Mouse (Mus musculus) kidney, embryonic 14.5 days (tissue): ENCODE data around the gene Unc5a. TPM values are rescaled to one million over a fixed set of nuclear protein-coding genes. Genes with fewer than 3 reads are reported as not detected.
A peak's percentile ranks its signal among the peaks of the same experiment; 100 is the strongest.

Experiments used
- ATAC-seq: fragments of 200-750 bp; cut with Nextera tagmentation; 2 replicates; pipeline ENCODE4 v1.8.0; 2017; ENCODE audit warnings: moderate number of reproducible peaks, mild to moderate bottlenecking, moderate TSS enrichment, moderate library complexity; ENCODE audit not compliant: low FRiP score, low TSS enrichment
- H3K27ac ChIP-seq: fragments of 300-500 bp; sonication (generic); 2 replicates; pipeline ENCODE4 v1.5.1; 2014; ENCODE audit warnings: low read depth, mild to moderate bottlenecking, low read length, moderate library complexity, mixed read lengths
- H3K27me3 ChIP-seq: fragments of 300-500 bp; sonication (generic); 2 replicates; pipeline ENCODE4 v1.6.1; 2014; ENCODE audit warnings: mild to moderate bottlenecking, low read length; ENCODE audit not compliant: control insufficient read depth, insufficient read depth
- H3K36me3 ChIP-seq: fragments of 300-500 bp; sonication (generic); 2 replicates; pipeline ENCODE4 v1.6.1; 2014; ENCODE audit warnings: low read length, mixed read lengths; ENCODE audit not compliant: control insufficient read depth, insufficient read depth
- H3K4me1 ChIP-seq: fragments of 300-500 bp; sonication (generic); 2 replicates; pipeline ENCODE4 v1.6.1; 2014; ENCODE audit warnings: low read length, mixed read lengths; ENCODE audit not compliant: control insufficient read depth, insufficient read depth
- H3K4me2 ChIP-seq: fragments of 300-500 bp; sonication (generic); replicated peaks from 2 replicates; pipeline ENCODE4 v1.6.1; 2014; ENCODE audit warnings: low read depth, mild to moderate bottlenecking, low read length
- H3K4me3 ChIP-seq: fragments of 300-500 bp; sonication (generic); 2 replicates; pipeline ENCODE4 v1.5.1; 2014; ENCODE audit warnings: mild to moderate bottlenecking, low read length
- H3K9ac ChIP-seq: fragments of 300-500 bp; sonication (generic); 2 replicates; pipeline ENCODE4 v1.6.1; 2014; ENCODE audit warnings: low read depth, mild to moderate bottlenecking, low read length, moderate library complexity
- H3K9me3 ChIP-seq: fragments of 300-500 bp; sonication (generic); 2 replicates; pipeline ENCODE4 v1.6.1; 2016; ENCODE audit warnings: low read length; ENCODE audit not compliant: control insufficient read depth
- WGBS: fragments of 180-500 bp; shearing (Covaris S2); extraction: QIAGEN DNeasy Blood & Tissue Kit; methylation state at CpG from one replicate; pipeline ENCODE4 v1.1.7; 2014; 5-methylcytosine and 5-hydroxymethylcytosine counted together
- polyA plus RNA-seq: library from polyadenylated mRNA; unstranded; fragments of >200 nt; fragmentation: Nextera tagmentation; extraction: Ambion mirVana; gene quantifications from 2 replicates; pipeline ENCODE4 v1.2.1, GENCODE M21; 2014

Gene Unc5a
- polyA plus RNA-seq: 2.1 and 2.5 TPM in 2 replicates

DNA sequence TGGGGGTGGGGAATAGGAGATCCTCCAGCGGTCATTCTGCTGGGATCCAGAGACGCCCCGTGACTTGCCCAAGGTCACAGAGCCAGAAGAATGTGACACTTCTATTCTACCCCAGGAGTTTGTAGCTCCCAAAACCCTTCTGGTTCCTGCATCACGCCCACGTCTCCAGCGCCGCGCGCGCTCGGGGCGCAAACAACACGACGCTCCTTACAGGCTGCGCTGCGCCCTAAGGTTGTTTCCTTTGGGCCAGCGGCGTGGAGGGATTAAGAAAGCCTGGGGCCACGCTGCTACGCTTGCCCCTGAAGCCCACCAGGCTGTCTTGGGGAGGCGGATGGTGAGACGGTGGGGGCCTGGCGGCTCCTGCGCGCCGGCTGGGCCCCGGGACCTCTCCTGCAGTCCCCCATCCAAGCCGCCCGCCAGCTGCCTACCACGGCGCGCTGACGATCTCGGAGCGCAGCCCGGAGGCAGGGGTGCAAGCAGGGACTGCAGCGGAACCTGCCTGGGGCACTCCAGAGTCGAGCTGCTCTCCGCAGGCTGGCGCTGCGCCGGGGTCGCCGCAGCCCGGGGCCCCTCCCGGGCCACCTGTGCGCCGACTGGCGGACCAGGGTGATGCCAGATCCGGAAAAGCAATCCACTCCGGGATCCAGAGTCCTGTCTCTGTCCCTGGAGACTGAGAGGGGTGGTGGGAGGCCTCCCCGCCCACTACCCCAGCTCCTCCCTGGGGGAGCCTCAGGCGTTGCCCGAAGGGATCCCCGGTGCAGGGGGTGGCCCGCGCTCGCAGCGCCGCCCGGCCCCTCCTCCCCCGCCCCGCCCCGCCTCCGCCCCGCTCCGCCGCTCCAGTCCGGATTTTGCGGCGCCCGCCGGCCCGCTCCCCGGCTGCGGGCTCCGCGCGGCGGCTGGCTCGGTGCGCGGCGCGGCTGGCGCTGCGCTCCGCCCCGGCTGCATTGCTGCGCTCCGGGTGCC lies at the start of gene Unc5a:
Gene Unc5a, plus strand, starts transcription at position 881 of the 963 bp plus-strand sequence.
- Histone ChIP-seq H3K4me2 (peak within 1 kb of the TSS; percentile 98), H3K9me3 (no peaks in the 10 kb centered on the region), H3K27ac (no peak within 1 kb of the TSS), H3K36me3 (no peaks in the 10 kb centered on the region), H3K27me3 (peaks cover 85% of the 10 kb centered on the region), H3K4me1 (peaks cover 6% of the 10 kb centered on the region; the same call in 1 of the 2 replicates), H3K4me3 (peak within 1 kb of the TSS; percentile 65), H3K9ac (peak within 1 kb of the TSS; percentile 57)
- WGBS: 1% methylated on average over 59 of the region's 91 CpGs
- ATAC-seq: peak; percentile 70; the same call in 1 of the 2 replicates

DNA sequence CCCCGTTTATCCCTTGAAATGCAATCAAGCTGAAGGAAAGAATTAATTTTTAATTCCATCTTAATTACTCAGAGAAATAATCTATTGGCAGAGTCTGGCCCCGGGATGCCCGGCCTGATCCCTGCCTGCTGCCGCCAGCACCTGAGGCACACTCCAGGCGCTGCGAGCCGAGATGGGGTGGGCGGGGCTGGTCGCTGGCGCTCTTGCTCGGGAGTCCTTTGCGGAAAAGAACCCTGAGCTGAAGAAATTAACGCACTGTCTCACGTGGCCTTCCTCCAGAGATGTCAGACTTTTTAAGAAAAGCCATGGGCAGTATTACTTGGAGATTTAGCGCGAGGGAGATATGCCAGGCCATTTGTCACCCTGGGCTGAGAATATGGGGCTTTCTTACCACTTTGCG lies 37.2 kb upstream of the Unc5a start:
- H3K9me3 ChIP-seq: no peaks in the 10 kb centered on the region; the same call in 1 of the 2 replicates
- ATAC-seq: no peak
- H3K4me3 ChIP-seq: no peak overlapping the region
- 4% methylated on average over 17 of the region's 17 CpGs for WGBS
- H3K4me1 ChIP-seq: no peaks in the 10 kb centered on the region
- no peaks in the 10 kb centered on the region for H3K36me3 ChIP-seq
- H3K4me2 ChIP-seq: no peak overlapping the region; the same call in 1 of the 2 replicates
- peaks cover 23% of the 10 kb centered on the region for H3K27me3 ChIP-seq
- no peak overlapping the region for H3K27ac ChIP-seq
- H3K9ac ChIP-seq: no peak overlapping the region

DNA sequence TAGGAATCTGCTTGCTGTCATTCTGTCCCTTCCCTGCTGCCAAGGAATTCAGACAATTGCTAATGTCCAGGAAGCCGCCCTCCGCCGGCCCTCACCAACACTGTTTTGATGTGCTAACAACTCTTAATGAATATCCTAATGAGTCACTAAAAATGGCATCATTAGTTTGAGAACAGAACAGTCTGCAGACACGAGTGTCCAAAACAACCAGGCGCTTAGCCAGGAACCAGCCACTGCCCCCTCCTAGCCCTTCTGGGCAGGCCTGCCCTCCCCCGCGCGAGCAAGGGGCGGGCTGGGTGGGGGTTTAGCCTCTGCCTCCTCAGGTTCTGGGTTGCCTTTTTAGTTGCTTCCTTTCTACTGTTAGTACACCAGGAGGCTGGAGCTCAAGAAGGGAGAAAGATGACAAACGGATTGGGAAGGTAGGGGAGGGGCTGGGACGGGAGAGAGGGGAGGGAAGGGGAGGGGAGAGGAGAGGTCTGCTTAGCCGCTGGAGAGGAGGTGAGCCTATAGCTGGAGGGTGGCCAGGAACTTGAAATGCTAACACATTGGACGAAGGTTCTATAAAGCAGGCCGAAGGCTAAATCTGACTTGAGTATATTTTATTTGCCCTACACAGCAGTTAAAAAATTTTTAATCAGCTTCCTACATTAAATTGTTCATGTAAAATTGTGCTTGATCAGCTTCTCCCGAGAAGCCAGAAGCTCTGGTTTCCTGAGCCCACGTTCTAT lies 36.2 kb upstream of the Unc5a start:
- no peak overlapping the region for H3K9ac ChIP-seq
- H3K4me2 ChIP-seq: no peak overlapping the region
- H3K27ac ChIP-seq: no peak overlapping the region
- no peaks in the 10 kb centered on the region; the same call in 1 of the 2 replicates for H3K9me3 ChIP-seq
- no peaks in the 10 kb centered on the region for H3K36me3 ChIP-seq
- ATAC-seq: no peak
- peaks cover 23% of the 10 kb centered on the region for H3K27me3 ChIP-seq
- H3K4me3 ChIP-seq: no peak overlapping the region
- H3K4me1 ChIP-seq: no peaks in the 10 kb centered on the region
- WGBS: 8% methylated on average over 16 of the region's 16 CpGs

DNA sequence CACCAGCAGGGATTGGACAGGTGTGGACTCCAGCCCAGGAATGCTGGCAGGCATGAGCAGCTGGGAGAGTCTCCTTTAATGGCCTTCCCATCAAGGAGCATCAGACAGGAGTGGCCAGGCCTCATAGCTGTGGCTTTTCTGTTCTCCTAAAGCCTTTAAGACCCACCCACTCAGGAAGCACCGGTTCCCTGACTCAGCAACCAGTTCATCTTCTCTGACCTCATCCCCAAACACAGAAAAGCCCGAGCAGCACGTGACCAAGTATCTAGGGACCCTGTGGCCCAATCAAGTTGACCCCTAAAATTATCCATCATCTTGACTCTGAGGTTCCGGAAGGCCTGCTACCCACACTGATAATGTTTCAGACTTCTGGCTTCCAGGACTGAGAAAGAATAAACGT lies 32.6 kb upstream of the Unc5a start:
- 54% methylated on average over 5 of the region's 5 CpGs for WGBS
- H3K4me3 ChIP-seq: no peak overlapping the region
- peaks cover 19% of the 10 kb centered on the region for H3K27me3 ChIP-seq
- no peak for ATAC-seq
- H3K36me3 ChIP-seq: no peaks in the 10 kb centered on the region
- no peak overlapping the region for H3K9ac ChIP-seq
- no peak overlapping the region for H3K4me2 ChIP-seq
- no peak overlapping the region for H3K27ac ChIP-seq
- no peaks in the 10 kb centered on the region; the same call in 1 of the 2 replicates for H3K9me3 ChIP-seq
- H3K4me1 ChIP-seq: no peaks in the 10 kb centered on the region

DNA sequence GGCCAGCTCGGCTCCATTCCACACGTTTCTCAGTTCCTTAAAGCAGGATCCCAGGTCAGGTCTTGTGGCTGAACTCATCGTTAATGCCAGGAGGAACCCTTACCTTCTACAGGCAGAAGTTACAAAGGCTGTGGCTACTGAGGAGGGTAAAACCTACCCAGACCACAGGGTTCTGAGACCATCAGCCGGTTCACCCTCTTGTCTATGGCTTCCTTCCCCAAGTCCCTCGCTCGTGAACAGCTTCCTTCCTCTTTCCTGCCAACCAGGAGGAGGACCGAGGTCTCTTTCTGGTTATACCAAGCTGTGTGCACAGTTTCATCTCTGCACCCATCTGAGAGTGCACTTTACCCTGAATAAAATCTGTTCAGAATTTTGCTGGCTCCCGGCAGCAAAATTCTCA lies 30.3 kb upstream of the Unc5a start:
- ATAC-seq: no peak
- H3K27ac ChIP-seq: no peak overlapping the region

DNA sequence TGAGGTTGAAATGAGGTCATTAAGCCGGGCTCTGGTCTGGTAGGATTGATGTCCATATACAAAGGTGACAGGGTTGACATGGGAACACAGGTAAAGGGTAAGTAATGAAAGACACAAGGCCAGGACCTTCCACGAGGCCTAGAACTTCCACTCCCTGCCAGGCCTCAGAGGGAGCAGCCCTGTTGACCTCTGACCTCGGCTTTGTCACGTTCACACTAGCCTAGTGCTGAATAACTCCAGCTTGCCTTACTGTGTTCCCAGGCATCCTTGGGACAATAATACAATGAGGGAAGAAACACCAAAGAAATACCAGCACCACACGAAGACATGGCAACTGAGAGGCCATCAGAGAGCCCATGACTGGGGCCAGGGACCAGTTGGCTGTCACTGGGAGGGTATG lies 29.5 kb upstream of the Unc5a start:
- H3K9ac ChIP-seq: no peak overlapping the region
- no peaks in the 10 kb centered on the region for H3K4me1 ChIP-seq
- H3K4me3 ChIP-seq: no peak overlapping the region
- 36% methylated on average over 5 of the region's 5 CpGs for WGBS
- no peaks in the 10 kb centered on the region; the same call in 1 of the 2 replicates for H3K9me3 ChIP-seq
- H3K36me3 ChIP-seq: no peaks in the 10 kb centered on the region
- no peak overlapping the region for H3K27ac ChIP-seq
- no peak for ATAC-seq
- H3K4me2 ChIP-seq: no peak overlapping the region
- no peaks in the 10 kb centered on the region for H3K27me3 ChIP-seq

More for the DNA sequence above, 30.3 kb upstream of the Unc5a start:
- no peak overlapping the region for H3K4me2 ChIP-seq
- 68% methylated on average over 8 of the region's 8 CpGs for WGBS
- H3K4me3 ChIP-seq: no peak overlapping the region
- H3K9me3 ChIP-seq: no peaks in the 10 kb centered on the region; the same call in 1 of the 2 replicates
- H3K27me3 ChIP-seq: no peaks in the 10 kb centered on the region; the same call in 1 of the 2 replicates
- no peak overlapping the region for H3K9ac ChIP-seq
- H3K4me1 ChIP-seq: no peaks in the 10 kb centered on the region
- H3K36me3 ChIP-seq: no peaks in the 10 kb centered on the region

DNA sequence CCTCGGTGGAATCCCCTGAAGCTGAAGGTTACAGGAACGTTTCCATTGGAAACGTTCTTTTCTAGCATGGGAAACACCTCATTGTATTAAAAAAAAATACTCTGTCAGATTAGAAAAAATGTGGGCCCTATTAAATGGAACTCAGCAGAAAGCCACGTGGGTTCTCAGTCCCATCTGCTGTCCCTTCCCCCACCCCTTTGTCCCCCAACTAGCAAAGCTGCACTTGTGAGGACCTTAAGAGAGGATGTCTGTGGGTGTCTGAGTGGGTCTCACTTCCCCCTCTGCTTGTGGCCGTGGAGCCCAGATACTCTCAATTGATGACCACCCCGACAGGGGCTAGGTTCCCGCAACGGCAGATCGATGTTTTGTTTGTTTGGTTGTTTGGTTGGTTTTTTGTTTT lies 27.5 kb upstream of the Unc5a start:
- ATAC-seq: no peak
- Histone ChIP-seq H3K36me3 (no peaks in the 10 kb centered on the region), H3K9me3 (no peaks in the 10 kb centered on the region), H3K9ac (no peak overlapping the region), H3K4me2 (no peak overlapping the region), H3K4me1 (no peaks in the 10 kb centered on the region), H3K4me3 (no peak overlapping the region), H3K27ac (no peak overlapping the region), H3K27me3 (no peaks in the 10 kb centered on the region)
- 83% methylated on average over 9 of the region's 9 CpGs for WGBS

DNA sequence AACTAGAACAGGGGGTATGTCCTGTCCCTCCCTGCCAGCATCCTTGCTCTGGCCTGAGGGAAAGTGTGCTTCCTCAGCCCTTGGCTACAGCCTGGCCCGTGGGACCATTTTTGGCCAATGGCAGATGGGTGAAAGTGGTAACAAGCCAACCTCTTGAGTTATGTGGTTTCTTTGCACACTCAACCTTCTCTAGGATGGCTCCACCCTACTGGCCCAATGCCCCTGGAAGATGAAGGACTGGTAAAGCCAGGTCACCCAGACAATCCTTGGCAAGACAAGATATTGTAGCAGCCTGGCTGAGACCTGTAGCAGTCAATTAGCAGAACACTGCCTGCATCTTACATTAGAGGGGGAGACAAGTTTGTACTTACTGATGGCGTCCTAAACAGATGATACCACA lies 25.5 kb upstream of the Unc5a start:
- no peak overlapping the region for H3K4me2 ChIP-seq
- H3K9me3 ChIP-seq: no peaks in the 10 kb centered on the region
- 82% methylated on average over 2 of the region's 2 CpGs for WGBS
- no peaks in the 10 kb centered on the region for H3K4me1 ChIP-seq
- no peaks in the 10 kb centered on the region for H3K27me3 ChIP-seq
- no peaks in the 10 kb centered on the region for H3K36me3 ChIP-seq
- no peak overlapping the region for H3K9ac ChIP-seq
- no peak for ATAC-seq
- H3K4me3 ChIP-seq: no peak overlapping the region
- H3K27ac ChIP-seq: no peak overlapping the region
